Mouse (Mus musculus): ENCODE results near the gene Abcb8.

Abcb8 gene

GRCm38 (mm10) chr5:24366426-24366825 lies 27.0 kb upstream of the Abcb8 start:
- no peak for DNase-seq (ENCODE audit: low read depth, low spot score)

- DNase-seq (ENCODE audit: low read depth, low spot score), result no peak
These were observed 23.7 kb upstream of the Abcb8 start for GRCm38 (mm10) chr5:24369767-24370166.

- no peak for DNase-seq (ENCODE audit: low read depth, low spot score)
These were observed 19.7 kb upstream of the Abcb8 start for GRCm38 (mm10) chr5:24373807-24374206.

- DNase-seq (ENCODE audit: low read depth, low spot score), result no peak
These were observed 19.2 kb upstream of the Abcb8 start for GRCm38 (mm10) chr5:24374216-24374615.

- no peak for DNase-seq (ENCODE audit: low read depth, low spot score)
These were observed 18.7 kb upstream of the Abcb8 start for GRCm38 (mm10) chr5:24374666-24375328.

- no peak for DNase-seq (ENCODE audit: low read depth, low spot score)
These were observed 14.8 kb upstream of the Abcb8 start for GRCm38 (mm10) chr5:24378700-24379099.

- DNase-seq (ENCODE audit: low read depth, low spot score), result no peak
These were observed 14.0 kb upstream of the Abcb8 start for GRCm38 (mm10) chr5:24379501-24379900.

GRCm38 (mm10) chr5:24380499-24380898 lies 13.0 kb upstream of the Abcb8 start:
- DNase-seq (ENCODE audit: low read depth, low spot score), result no peak

- no peak for DNase-seq (ENCODE audit: low read depth, low spot score)
These were observed 12.0 kb upstream of the Abcb8 start for GRCm38 (mm10) chr5:24381486-24381885.

GRCm38 (mm10) chr5:24381988-24382387 lies 11.5 kb upstream of the Abcb8 start:
- DNase-seq (ENCODE audit: low read depth, low spot score), result no peak

GRCm38 (mm10) chr5:24383026-24383859 lies 10.2 kb upstream of the Abcb8 start:
- DNase-seq (ENCODE audit: low read depth, low spot score), result peak; percentile 83

- no peak for DNase-seq (ENCODE audit: low read depth, low spot score)
These were observed 9.1 kb upstream of the Abcb8 start for GRCm38 (mm10) chr5:24384407-24384806.

- no peak for DNase-seq (ENCODE audit: low read depth, low spot score)
These were observed 8.1 kb upstream of the Abcb8 start for GRCm38 (mm10) chr5:24385374-24385773.

- DNase-seq (ENCODE audit: low read depth, low spot score), result no peak
These were observed 7.4 kb upstream of the Abcb8 start for GRCm38 (mm10) chr5:24385887-24386550.

- no peak for DNase-seq (ENCODE audit: low read depth, low spot score)
These were observed 5.9 kb upstream of the Abcb8 start for GRCm38 (mm10) chr5:24387264-24388241.

- DNase-seq (ENCODE audit: low read depth, low spot score), result no peak
These were observed 5.1 kb upstream of the Abcb8 start for GRCm38 (mm10) chr5:24388246-24388915.

- no peak for DNase-seq (ENCODE audit: low read depth, low spot score)
These were observed 4.3 kb upstream of the Abcb8 start for GRCm38 (mm10) chr5:24389011-24389657.

- DNase-seq (ENCODE audit: low read depth, low spot score), result no peak
These were observed 3.8 kb upstream of the Abcb8 start for GRCm38 (mm10) chr5:24389658-24390020.

- no peak for DNase-seq (ENCODE audit: low read depth, low spot score)
These were observed 1.6 kb upstream of the Abcb8 start, which contains the start of gene Atg9b for GRCm38 (mm10) chr5:24391864-24392263. Gene Atg9b, minus strand, starts transcription at chr5:24392143.

GRCm38 (mm10) chr5:24392724-24393123 lies 739 bp upstream of the Abcb8 start:
- DNase-seq (ENCODE audit: low read depth, low spot score), result no peak

Data from retina, postnatal 7 days (tissue).